Mouse (Mus musculus) left cerebral cortex, postnatal 36 days (tissue): ENCODE measurements around the gene Kif9. TPM values are rescaled to one million over a fixed set of nuclear protein-coding genes. Genes with fewer than 3 reads are reported as not detected.

Experiments
- DNase-seq, 2 experiments: peaks; one replicate each; pipeline ENCODE4 v3.0.0; 2021 to 2022; ENCODE audit warnings: low spot score in 2 of 2, mixed read lengths in 1 of 2
- intact Hi-C: fragments of 180-260 bp; cut with DNase I; formaldehyde crosslinking; loops from one replicate; pipeline ENCODE4 v1.15.1; 2025
- total RNA-seq, 2 experiments: library from RNA; stranded (reverse); gene quantifications; 2 replicates each; pipeline ENCODE4 v1.2.3; 2021

Gene Kif9
- total RNA-seq, 2 experiments from 2014 or later: 3.2 to 3.9 TPM

GRCm38 (mm10) chr9:110490913-110491312, 14.2 kb downstream of the Kif9 start:
- DNase-seq: no peak
- intact Hi-C loops: no loop called here

DNA sequence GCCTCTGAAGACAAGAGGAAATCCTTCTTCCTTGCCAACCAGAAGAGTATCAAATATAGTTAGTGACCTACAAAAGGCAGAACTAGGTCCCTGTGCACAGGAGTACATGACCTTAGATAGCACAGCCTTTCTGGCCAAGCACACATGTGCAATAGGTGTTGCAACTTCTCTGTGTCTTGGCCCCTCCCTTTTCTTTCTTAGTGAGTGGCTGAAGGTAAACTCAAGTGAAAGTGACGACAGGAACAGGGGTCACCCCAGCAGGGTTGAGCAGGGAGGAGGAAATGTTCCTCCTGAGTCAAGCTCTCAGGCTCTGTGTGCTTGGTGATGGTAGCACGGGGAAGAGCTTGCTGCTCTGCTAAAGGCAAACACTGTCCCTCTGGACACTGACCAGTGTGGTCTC, 49.0 kb downstream of the Kif9 start:
- no peak for DNase-seq
- intact Hi-C loops: no loop called here

GRCm38 (mm10) chr9:110529002-110529737, 52.4 kb downstream of the Kif9 start:
- DNase-seq: no peak
- intact Hi-C loops: no loop called here

- no peak for DNase-seq
- intact Hi-C loops: loop anchor here (5.0 kb wide), 1 partner anchor 118 kb away; no protein-coding TSS in a partner anchor
Observed at GRCm38 (mm10) chr9:110530650-110531049, 53.9 kb downstream of the Kif9 start.

GRCm38 (mm10) chr9:110531151-110531791, 54.5 kb downstream of the Kif9 start:
- intact Hi-C loops: loop anchor here (5.0 kb wide), 1 partner anchor 119 kb away; no protein-coding TSS in a partner anchor
- DNase-seq: no peak

GRCm38 (mm10) chr9:110531914-110532489, 55.2 kb downstream of the Kif9 start:
- DNase-seq: peak; percentile 91
- intact Hi-C loops: loop anchor here (1.0 to 5.0 kb wide), 2 partner anchors 56 to 120 kb away; partner anchors contain the start of genes Kif9 and Klhl18

- peak; percentile 75 to 78 for DNase-seq
- intact Hi-C loops: loop anchor here (1.0 to 5.0 kb wide), 2 partner anchors 56 to 120 kb away; partner anchors contain the start of genes Kif9 and Klhl18
Observed at GRCm38 (mm10) chr9:110532538-110533291, 56.0 kb downstream of the Kif9 start, which contains the start of gene Setd2. Setd2 (plus strand) TSS chr9:110532597.

GRCm38 (mm10) chr9:110533645-110534044, 56.9 kb downstream of the Kif9 start:
- intact Hi-C loops: loop anchor here (5.0 kb wide), 1 partner anchor 121 kb away; no protein-coding TSS in a partner anchor

GRCm38 (mm10) chr9:110535114-110535513, 58.4 kb downstream of the Kif9 start:
- intact Hi-C loops: no loop called here
- DNase-seq: no peak

More at GRCm38 (mm10) chr9:110533645-110534044, 56.9 kb downstream of the Kif9 start:
- DNase-seq: no peak

DNA sequence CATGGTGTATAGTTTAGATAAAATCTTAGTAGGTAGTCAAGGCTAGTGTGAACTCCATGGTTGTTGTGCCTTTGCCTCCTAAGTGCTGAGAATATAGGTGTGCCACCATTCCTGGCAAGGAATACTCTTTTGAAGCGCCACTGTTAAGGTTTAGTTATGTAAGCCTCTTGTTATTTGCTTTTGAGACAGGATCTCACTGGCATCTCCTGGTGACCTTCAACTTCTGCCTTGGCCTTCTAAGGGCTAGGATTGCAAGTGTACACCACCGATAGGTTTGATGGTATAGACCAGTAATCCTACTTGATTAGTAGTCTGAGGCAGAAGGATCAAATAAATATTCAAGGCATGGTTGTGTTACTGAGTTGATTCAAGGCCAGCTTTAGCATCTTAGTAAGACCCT, 59.9 kb downstream of the Kif9 start:
- no peak for DNase-seq
- intact Hi-C loops: no loop called here

- no peak for DNase-seq
- intact Hi-C loops: no loop called here
Observed at GRCm38 (mm10) chr9:110538511-110538910, 61.8 kb downstream of the Kif9 start.

- intact Hi-C loops: no loop called here
- DNase-seq: no peak
Observed at GRCm38 (mm10) chr9:110541988-110542387, 65.2 kb downstream of the Kif9 start.

- no peak for DNase-seq
- intact Hi-C loops: no loop called here
Observed at GRCm38 (mm10) chr9:110548261-110548660, 71.5 kb downstream of the Kif9 start.

GRCm38 (mm10) chr9:110568309-110568708, 91.6 kb downstream of the Kif9 start:
- intact Hi-C loops: no loop called here
- no peak for DNase-seq

Other genes starting within 250 kb of the Kif9 start
- 100 to 1,000 TPM; 363 to 430 TPM for gene Cspg5, start 233.2 kb upstream of the Kif9 start, total RNA-seq
- 10 to 100 TPM; 11.1 to 12.7 TPM for gene Elp6, start 171.8 kb upstream of the Kif9 start, total RNA-seq
- gene Scap, start 143.7 kb upstream of the Kif9 start, total RNA-seq: 100 to 1,000 TPM in 1 of 2 experiments, 10 to 100 TPM in 1; 97.2 to 100 TPM
- gene Ptpn23, start 68.7 kb upstream of the Kif9 start, total RNA-seq: 10 to 100 TPM; 48.5 to 65.7 TPM
- under 1 TPM in 1 of 2 experiments, not detected in 1; 0.34 TPM for gene Ngp, start 57.2 kb upstream of the Kif9 start, total RNA-seq
- 10 to 100 TPM; 26.9 to 28.6 TPM for gene Klhl18, start 264 bp upstream of the Kif9 start, total RNA-seq
- gene Setd2, start 55.6 kb downstream of the Kif9 start, total RNA-seq: 10 to 100 TPM; 66.6 to 81.9 TPM
- gene Nradd, start 147.5 kb downstream of the Kif9 start, total RNA-seq: 1 to 10 TPM; 2.2 TPM
- 10 to 100 TPM in 1 of 2 experiments, 1 to 10 TPM in 1; 7.8 to 13.5 TPM for gene Nbeal2, start 177.2 kb downstream of the Kif9 start, total RNA-seq
- 10 to 100 TPM; 56.1 to 60.8 TPM for gene Ccdc12, start 179.5 kb downstream of the Kif9 start, total RNA-seq